Mouse (Mus musculus): ENCODE data around the gene Bckdhb.
"Not testable (repeated sequence)": the region's sequence is repeated elsewhere in the genome, so short reads cannot be mapped to it uniquely, and the experiment has no call there.

Gene Bckdhb

GRCm38 (mm10) chr9:83924878-83925687 is at the start of gene Bckdhb:
Gene Bckdhb (plus strand): TSS chr9:83925145.
- peak; percentile 90 for DNase-seq (ENCODE audit: low spot score)

GRCm38 (mm10) chr9:83882191-83882590 is 42.8 kb upstream of the Bckdhb start:
- DNase-seq (ENCODE audit: low spot score): no peak

GRCm38 (mm10) chr9:83886149-83886548 is 38.8 kb upstream of the Bckdhb start:
- DNase-seq (ENCODE audit: low spot score): no peak

DNA sequence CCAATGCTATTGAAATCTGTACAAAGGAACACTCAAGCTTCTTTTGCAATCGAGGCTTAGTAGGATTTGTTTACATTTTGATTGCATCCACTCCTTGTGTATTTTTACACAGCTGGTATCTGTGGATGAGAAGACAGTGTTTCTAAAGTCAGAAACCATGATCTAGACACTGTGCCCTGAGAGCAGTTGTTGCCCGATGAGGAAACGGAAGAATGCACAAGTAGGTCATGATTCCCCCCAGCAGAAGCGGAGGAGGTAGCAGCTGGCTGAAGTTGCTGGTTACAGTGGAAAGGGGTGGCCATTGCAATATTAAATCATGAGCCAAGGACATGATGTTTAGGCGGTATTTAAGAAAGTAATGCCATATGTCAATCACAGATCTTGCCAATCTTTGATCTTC is 36.7 kb upstream of the Bckdhb start:
- no peak for DNase-seq (ENCODE audit: low spot score)

DNA sequence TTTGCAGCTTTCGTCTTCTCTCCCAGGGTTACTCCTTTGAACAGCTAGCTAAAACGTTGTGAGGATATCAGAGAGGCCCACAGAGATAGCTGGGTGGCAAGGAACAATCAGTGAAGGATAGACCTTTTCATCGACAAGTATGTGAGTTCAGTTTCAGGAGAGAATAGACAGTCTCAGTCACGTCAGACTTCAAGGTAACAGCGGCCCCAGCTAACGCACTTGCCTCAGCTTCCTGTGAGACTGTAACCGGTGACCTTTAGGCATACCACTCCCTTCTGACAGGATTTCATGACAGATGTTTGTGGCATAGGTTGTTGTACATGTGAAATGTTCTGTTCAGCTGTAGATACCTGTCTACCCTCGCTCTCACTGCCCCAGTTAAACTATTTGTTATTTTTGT is 31.9 kb upstream of the Bckdhb start:
- no peak for DNase-seq (ENCODE audit: low spot score)

DNA sequence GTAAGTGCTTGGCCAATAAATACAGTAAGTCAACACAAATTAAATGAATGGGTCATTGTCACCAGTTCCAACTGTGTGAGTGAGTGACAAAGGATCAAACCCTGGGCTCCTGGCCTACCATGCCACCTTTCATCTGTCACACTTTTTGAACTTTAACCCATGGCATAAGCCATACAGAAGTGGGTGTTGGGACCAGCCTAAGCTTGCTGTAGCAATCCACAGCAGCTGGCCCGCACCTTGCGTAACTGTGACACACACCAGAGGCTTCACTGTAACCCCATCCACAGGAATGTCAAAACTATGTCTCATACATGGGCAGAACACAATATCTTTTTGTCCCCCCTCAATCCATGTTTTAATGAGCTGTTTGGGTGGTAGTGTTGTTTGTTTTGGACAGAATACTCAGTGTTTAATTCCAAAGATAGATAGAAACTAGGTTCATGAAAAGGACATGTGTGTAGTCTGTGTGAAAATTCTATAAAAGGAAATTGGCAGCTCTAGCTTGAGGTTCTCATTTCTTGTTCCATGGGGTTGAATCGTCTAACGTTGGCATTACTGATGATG is 31.1 kb upstream of the Bckdhb start:
- DNase-seq (ENCODE audit: low spot score): no peak

DNA sequence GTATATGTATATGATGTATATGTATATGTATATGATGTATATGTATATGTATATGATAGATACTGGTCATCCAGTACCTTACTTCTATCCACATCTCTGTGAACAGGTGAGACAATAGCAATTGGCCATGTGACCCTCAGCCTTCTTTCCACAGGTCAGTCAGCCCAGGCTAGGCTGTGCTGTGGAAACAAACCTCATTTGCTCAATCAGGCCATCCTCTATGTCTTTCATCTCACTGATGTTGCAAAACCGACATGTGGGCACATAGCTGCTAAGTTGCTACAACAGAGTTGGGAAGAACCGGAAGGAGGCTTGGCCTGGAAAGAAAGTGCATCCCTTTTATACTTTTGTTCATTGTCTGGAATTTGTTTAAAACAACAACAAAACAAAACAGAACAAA is 22.9 kb upstream of the Bckdhb start:
- no peak for DNase-seq (ENCODE audit: low spot score)

GRCm38 (mm10) chr9:83905820-83906219 is 19.1 kb upstream of the Bckdhb start:
- DNase-seq (ENCODE audit: low spot score): no peak

GRCm38 (mm10) chr9:83907017-83907416 is 17.9 kb upstream of the Bckdhb start:
- DNase-seq (ENCODE audit: low spot score): no peak

DNA sequence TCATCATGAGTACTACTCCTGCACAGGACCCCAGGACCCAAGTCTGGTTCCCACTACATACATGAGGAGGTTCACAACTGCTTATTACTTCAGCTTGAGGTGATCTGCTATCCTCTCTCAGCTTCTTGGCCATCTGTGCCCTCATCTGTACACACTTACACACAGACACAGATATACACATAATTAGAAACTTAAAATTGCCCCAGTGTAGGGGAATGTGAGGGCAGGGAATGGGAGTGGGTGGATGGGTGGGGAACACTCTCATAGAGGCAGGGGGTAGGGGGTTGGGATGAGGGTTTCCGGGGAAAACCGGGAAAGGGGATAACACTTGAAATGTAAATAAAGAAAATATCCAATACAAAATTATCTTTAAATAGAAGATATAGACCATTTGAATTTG is 15.1 kb upstream of the Bckdhb start:
- DNase-seq (ENCODE audit: low spot score): no peak

DNA sequence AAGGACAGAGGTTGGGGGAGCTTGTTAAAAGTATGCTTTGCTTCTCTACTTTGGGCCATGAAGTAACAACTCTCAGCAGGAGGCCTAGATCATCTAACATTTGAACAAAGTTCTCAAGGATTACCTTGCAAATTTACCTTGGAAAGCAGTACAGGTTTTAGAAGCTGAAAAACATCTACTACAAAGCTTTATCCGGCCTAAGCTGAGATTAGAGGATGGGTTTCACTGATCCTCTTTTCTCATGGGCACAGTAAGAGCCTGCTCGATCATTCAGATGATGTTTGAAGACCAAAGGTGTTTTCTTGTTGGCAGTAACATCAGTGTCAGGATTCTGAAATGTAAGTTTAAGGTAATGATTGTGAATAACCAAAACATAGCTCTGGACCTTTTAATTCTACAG is 14.0 kb upstream of the Bckdhb start:
- no peak for DNase-seq (ENCODE audit: low spot score)

- no peak for DNase-seq (ENCODE audit: low spot score)
These were observed 2.9 kb upstream of the Bckdhb start for GRCm38 (mm10) chr9:83922076-83922475.

DNA sequence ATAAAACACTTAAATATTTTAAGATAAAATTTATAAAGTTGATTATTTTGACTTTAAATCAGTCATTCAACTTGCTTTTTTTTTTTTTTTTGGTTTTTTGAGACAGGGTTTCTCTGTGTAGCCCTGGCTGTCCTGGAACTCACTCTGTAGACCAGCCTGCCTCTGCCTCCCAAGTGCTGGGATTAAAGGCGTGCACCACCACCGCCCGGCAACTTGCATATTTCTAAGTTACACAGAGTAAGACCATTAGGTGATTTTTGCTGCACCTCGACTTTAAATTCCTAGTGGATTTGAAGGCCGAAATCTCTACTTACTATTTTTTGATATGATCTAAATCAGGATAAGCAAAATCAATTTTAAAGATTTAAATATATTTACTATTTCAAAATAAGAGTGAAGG is 589 bp upstream of the Bckdhb start:
- no peak for DNase-seq (ENCODE audit: low spot score)

GRCm38 (mm10) chr9:83925688-83926041 is 720 bp downstream of the Bckdhb start:
- DNase-seq (ENCODE audit: low spot score): no peak

DNA sequence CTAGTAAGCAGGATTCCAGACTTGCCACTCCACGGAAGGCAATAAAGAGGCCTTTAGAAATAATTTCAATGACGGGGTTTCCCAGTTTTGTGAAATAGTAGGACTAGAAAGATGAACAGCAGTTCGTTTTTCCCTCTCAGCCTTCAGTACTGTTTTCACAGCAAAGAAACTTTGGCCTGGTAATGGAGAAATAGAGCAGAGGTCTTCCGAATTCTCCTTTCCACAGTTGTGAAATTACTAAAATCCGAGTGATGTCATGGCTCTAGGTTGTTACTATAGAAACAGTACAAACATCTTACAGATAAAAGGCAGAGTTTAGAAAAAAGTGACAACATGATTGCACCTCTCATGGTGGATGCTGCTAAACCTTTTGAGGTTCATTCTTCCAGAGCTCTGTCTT is 1.4 kb downstream of the Bckdhb start:
- no peak for DNase-seq (ENCODE audit: low spot score)

- not testable (repeated sequence) for DNase-seq (ENCODE audit: low spot score)
These were observed 14.6 kb downstream of the Bckdhb start for GRCm38 (mm10) chr9:83939501-83939900.

DNA sequence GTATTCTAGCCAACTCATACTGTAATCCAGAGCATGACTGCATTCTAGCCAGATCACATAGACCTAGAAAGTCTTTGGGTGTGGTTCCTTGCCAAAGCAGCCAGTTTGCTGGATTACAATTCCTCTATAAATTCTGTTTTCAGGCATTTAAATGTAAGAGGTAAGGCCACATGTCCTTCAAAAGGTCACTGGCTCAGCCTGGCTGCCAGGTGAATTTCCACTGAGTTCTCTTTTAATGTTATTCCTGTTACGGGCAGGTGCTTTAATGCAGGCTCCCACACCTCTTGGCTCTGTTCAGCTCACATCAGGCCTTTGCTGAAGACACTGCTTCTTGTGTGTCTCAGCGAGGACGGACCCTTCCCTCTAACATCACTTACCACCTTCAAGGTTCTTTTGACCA is 15.1 kb downstream of the Bckdhb start:
- DNase-seq (ENCODE audit: low spot score): no peak

GRCm38 (mm10) chr9:83940537-83941363 is 15.8 kb downstream of the Bckdhb start:
- DNase-seq (ENCODE audit: low spot score): no peak

- DNase-seq (ENCODE audit: low spot score): no peak
These were observed 26.4 kb downstream of the Bckdhb start for GRCm38 (mm10) chr9:83951336-83951735.

- peak; percentile 61 for DNase-seq (ENCODE audit: low spot score)
These were observed 31.8 kb downstream of the Bckdhb start for GRCm38 (mm10) chr9:83956632-83957314.

DNA sequence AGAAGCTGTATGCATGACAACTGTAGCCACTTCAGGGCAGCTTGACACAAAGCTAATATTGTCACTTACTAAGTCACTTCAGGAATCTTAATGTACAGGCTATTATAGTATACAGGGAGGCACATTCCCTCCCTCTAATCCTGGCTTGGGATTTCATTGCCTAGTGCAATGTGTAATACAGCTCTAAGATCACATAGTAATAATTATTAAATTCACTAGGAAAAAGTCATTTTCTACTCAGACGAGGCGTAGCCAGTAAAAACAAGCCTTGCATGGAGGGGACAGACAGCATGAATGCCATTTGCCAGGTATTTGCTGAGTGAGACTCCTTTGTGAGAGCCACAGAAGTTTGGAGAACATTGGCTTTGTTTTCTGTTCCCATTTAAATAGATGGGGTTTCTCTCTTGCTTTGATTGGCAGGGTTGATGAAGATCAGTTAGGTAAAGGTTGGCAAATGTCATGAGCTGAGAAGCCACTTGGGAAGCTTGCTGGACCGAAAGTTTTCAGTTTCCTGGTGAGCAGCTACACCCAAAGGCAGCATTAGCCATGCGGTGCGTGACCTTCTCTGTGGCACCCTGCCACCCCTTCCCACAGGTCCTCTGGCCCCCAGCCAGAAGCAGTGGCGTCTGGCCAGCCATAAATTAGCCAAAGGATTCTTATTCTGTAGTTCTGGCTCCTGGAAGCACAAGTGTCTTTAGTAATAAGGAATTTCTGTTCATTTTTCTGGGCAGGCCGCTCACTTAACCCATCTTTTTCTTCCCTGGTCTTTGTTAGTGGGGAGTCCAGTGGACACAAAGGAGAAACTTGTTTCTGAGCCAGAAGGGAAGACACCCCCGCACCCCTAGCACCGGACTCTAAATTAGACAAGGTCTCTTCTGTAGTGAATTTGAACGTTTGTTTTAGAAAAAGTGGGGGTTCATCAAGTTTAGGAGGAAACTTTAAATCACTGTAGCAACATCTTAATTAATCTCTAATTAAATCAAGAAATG is 37.4 kb downstream of the Bckdhb start:
- no peak for DNase-seq (ENCODE audit: low spot score)
